Mouse (Mus musculus) stomach, postnatal 0 days (tissue): ENCODE data around the gene Abl2. TPM values are rescaled to one million over a fixed set of nuclear protein-coding genes. Genes with fewer than 3 reads are reported as not detected.

Experiments used
- ATAC-seq: fragments of 200-750 bp; cut with Nextera tagmentation; 2 replicates; pipeline ENCODE4 v1.8.0; 2017; ENCODE audit not compliant: low FRiP score, low TSS enrichment
- DNase-seq: peaks from one replicate; pipeline ENCODE4 v3.0.0-alpha.2; 2016; ENCODE audit warnings: low spot score
- H3K27ac ChIP-seq: fragments of 300-500 bp; sonication (generic); replicated peaks from 2 replicates; pipeline ENCODE4 v1.5.1; 2014; ENCODE audit warnings: mild to moderate bottlenecking, control low read depth
- H3K27me3 ChIP-seq: fragments of 300-500 bp; sonication (generic); 2 replicates; pipeline ENCODE4 v1.6.1; 2014; ENCODE audit warnings: low read length; ENCODE audit not compliant: control insufficient read depth, insufficient read depth
- H3K36me3 ChIP-seq: fragments of 300-500 bp; sonication (generic); 2 replicates; pipeline ENCODE4 v1.6.1; 2014; ENCODE audit warnings: low read length, mixed read lengths; ENCODE audit not compliant: control insufficient read depth, insufficient read depth
- H3K4me1 ChIP-seq: fragments of 300-500 bp; sonication (generic); replicated peaks from 2 replicates; pipeline ENCODE4 v1.6.1; 2014; ENCODE audit warnings: antibody characterized with exemption; ENCODE audit not compliant: control insufficient read depth, insufficient read depth
- H3K4me2 ChIP-seq: fragments of 300-500 bp; sonication (generic); replicated peaks from 2 replicates; pipeline ENCODE4 v1.6.1; 2014; ENCODE audit warnings: low read depth, mild to moderate bottlenecking, control low read depth, moderate library complexity
- H3K4me3 ChIP-seq: fragments of 300-500 bp; sonication (generic); 2 replicates; pipeline ENCODE4 v1.5.1; 2014; ENCODE audit warnings: low read depth, low read length, control low read depth
- H3K9ac ChIP-seq: fragments of 300-500 bp; sonication (generic); 2 replicates; pipeline ENCODE4 v1.6.1; 2014; ENCODE audit warnings: mild to moderate bottlenecking, low read length, control low read depth, mixed read lengths
- H3K9me3 ChIP-seq: fragments of 300-500 bp; sonication (generic); 2 replicates; pipeline ENCODE4 v1.6.1; 2016; ENCODE audit warnings: low read length; ENCODE audit not compliant: control insufficient read depth
- CTCF ChIP-seq: IDR thresholded peaks from 2 replicates; pipeline ENCODE4 v1.5.1; 2016; ENCODE audit warnings: antibody characterized with exemption, low read depth, mild to moderate bottlenecking, moderate library complexity
- EP300 ChIP-seq: optimal IDR thresholded peaks from 2 replicates; pipeline ENCODE3; 2016; ENCODE audit warnings: antibody characterized with exemption
- WGBS: fragments of 180-500 bp; shearing (Covaris S2); extraction: QIAGEN DNeasy Blood & Tissue Kit; methylation state at CpG from one replicate; pipeline ENCODE4 v1.1.7; 2014; 5-methylcytosine and 5-hydroxymethylcytosine counted together
- polyA plus RNA-seq: library from polyadenylated mRNA; unstranded; fragments of >200 nt; fragmentation: Nextera tagmentation; extraction: Ambion mirVana; gene quantifications from 2 replicates; pipeline ENCODE4 v1.2.1, GENCODE M21; 2015

Gene Abl2
- polyA plus RNA-seq, 1 experiment from 2014 or later = 1.4 TPM

DNA sequence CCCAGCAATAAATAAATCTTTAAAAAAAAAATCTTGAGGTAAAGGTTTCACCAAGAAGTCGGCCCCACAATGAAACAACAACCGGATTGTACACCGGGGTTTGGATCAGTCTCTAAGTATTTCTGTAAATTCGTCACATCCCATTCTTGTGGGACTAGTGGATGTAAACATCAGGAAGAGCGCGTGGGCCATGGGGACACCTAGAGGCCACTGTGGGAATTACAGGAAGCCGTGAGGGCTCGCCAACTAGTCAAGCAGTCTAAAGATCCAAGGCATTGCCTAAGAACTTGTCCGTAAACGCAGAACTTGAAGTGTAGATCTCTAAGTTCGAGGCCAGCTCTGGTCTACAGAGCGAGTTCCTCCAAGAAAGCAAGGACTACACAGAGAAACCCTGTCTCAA is 117.6 kb downstream of the Abl2 start:
- no peaks in the 10 kb centered on the region for H3K4me1 ChIP-seq
- no peaks in the 10 kb centered on the region for H3K9me3 ChIP-seq
- H3K4me3 ChIP-seq = no peak overlapping the region
- H3K36me3 ChIP-seq = no peaks in the 10 kb centered on the region
- ATAC-seq (peak; percentile 36; the same call in 1 of the 2 replicates), DNase-seq (peak; percentile 76)
- H3K9ac ChIP-seq = no peak overlapping the region
- H3K27ac ChIP-seq = no peak overlapping the region
- 32% methylated on average over 12 of the region's 12 CpGs for WGBS
- TF ChIP-seq EP300 = no peak
- TF ChIP-seq CTCF = peak; percentile 93
- no peak overlapping the region for H3K4me2 ChIP-seq
- no peaks in the 10 kb centered on the region for H3K27me3 ChIP-seq

DNA sequence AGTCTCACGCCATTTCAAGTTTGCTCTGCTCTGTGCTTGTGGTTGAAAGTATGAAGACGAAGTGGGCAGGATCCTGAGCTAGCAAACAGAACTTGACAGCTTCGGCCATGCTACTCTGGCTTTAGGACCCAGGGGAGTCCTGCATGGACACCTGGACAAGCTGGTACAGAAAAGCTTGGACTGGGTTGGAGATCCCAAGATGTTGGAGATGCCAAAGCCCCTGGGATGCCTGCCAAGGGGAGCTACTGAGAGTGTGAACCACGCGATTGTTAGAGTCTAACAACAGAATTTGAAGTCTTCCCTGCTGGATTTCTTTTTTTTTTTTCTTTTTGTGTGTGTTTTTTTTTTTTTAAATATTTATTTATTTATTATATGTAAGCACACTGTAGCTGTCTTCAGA is 118.0 kb downstream of the Abl2 start:
- DNase-seq (no peak), ATAC-seq (no peak)
- Histone ChIP-seq H3K27me3 (no peaks in the 10 kb centered on the region), H3K4me3 (no peak overlapping the region), H3K27ac (no peak overlapping the region), H3K9ac (no peak overlapping the region), H3K36me3 (no peaks in the 10 kb centered on the region), H3K4me1 (no peaks in the 10 kb centered on the region), H3K9me3 (no peaks in the 10 kb centered on the region), H3K4me2 (no peak overlapping the region)
- 70% methylated on average over 5 of the region's 5 CpGs for WGBS
- TF ChIP-seq CTCF = no peak

DNA sequence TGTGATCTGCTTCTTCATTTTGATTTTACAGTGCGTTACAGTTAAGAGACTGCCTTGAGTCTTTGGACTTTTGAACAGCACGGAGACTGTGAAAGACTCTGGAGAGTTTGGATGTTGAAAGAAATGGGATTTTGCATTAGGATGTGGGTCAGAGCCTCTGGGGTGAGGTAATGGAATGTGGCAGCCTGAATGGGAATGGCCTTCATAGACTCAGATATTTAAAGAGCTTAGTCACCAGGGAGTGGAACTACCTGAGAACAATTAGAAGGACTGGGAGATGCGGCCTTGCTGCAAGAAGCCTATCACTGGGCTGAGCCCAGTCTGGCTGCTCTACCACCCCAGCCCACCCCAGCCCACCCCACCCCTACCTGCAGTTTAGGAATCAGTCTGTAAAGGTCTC is 118.6 kb downstream of the Abl2 start:
- Histone ChIP-seq H3K9ac (no peak overlapping the region), H3K27me3 (no peaks in the 10 kb centered on the region), H3K9me3 (no peaks in the 10 kb centered on the region), H3K4me1 (no peaks in the 10 kb centered on the region), H3K27ac (peak overlapping the region; percentile 41; the same call in 1 of the 2 replicates), H3K36me3 (no peaks in the 10 kb centered on the region), H3K4me2 (no peak overlapping the region), H3K4me3 (no peak overlapping the region)
- TF ChIP-seq CTCF = no peak
- no peak for TF ChIP-seq EP300
- DNase-seq (no peak), ATAC-seq (0 out of 2 replicates have a peak, but pooled peaks have one; percentile 30)
- 73% methylated on average over 3 of the region's 3 CpGs for WGBS

DNA sequence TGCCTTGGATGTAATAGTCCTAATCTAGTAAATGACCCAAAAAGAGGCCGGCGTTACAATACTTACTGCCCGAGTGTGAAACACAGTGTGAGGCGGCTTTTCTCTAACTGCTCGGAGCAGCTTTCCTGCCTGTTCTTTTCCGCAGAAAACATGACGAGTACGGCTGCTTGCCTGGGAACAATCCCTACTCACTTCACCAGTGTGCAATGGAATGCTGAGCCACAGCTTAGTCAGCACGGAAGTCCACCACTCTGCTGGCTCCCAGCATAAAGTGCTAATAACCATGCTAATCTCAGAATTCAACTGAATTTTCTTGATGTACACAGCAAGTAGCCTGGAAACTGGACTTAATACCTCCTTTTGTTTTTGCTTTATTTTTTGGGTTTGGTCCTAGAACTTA is 121.0 kb downstream of the Abl2 start:
- no peaks in the 10 kb centered on the region for H3K4me1 ChIP-seq
- H3K36me3 ChIP-seq = no peaks in the 10 kb centered on the region; the same call in 1 of the 2 replicates
- no peaks in the 10 kb centered on the region for H3K9me3 ChIP-seq
- H3K4me2 ChIP-seq = no peak overlapping the region
- DNase-seq = no peak
- no peak overlapping the region for H3K4me3 ChIP-seq
- ATAC-seq = no peak
- H3K27me3 ChIP-seq = no peaks in the 10 kb centered on the region
- WGBS = 92% methylated on average over 9 of the region's 9 CpGs
- no peak overlapping the region for H3K27ac ChIP-seq
- no peak overlapping the region for H3K9ac ChIP-seq
- TF ChIP-seq CTCF = no peak
- TF ChIP-seq EP300 = no peak

GRCm38 (mm10) chr1:156686025-156686661 is 127.6 kb downstream of the Abl2 start:
- ATAC-seq (no peak), DNase-seq (no peak)
- no peaks in the 10 kb centered on the region for H3K27me3 ChIP-seq
- no peaks in the 10 kb centered on the region for H3K4me1 ChIP-seq
- no peaks in the 10 kb centered on the region for H3K9me3 ChIP-seq
- TF ChIP-seq CTCF = no peak
- no peak for TF ChIP-seq EP300
- H3K27ac ChIP-seq = no peak overlapping the region
- no peak overlapping the region for H3K4me2 ChIP-seq
- H3K4me3 ChIP-seq = no peak overlapping the region
- peaks cover 23% of the 10 kb centered on the region for H3K36me3 ChIP-seq
- WGBS = 81% methylated on average over 7 of the region's 7 CpGs
- H3K9ac ChIP-seq = no peak overlapping the region

Other genes with a start within 250 kb of the Abl2 start
- 0.06 TPM in 1 of 2 replicates, not detected in the other for gene Nphs2, start 248.1 kb upstream of the Abl2 start, polyA plus RNA-seq
- 670 and 688 TPM in 2 replicates for gene Gm2000, start 192.7 kb upstream of the Abl2 start, polyA plus RNA-seq
- 0.07 and 0.24 TPM in 2 replicates for gene Axdnd1, start 137.6 kb upstream of the Abl2 start, polyA plus RNA-seq
- gene Soat1, start 84.5 kb upstream of the Abl2 start, polyA plus RNA-seq = 16.2 and 17.6 TPM in 2 replicates
- 0.53 and 0.62 TPM in 2 replicates for gene Gm10031, start 34.8 kb upstream of the Abl2 start, polyA plus RNA-seq
- 16.8 and 17.1 TPM in 2 replicates for gene Tor3a, start 115.6 kb downstream of the Abl2 start, polyA plus RNA-seq
- 24.7 and 28.0 TPM in 2 replicates for gene Fam20b, start 160.3 kb downstream of the Abl2 start, polyA plus RNA-seq